Comparison of ENCODE assay signal across 8 mouse cellular contexts in the genomic region with DNA sequence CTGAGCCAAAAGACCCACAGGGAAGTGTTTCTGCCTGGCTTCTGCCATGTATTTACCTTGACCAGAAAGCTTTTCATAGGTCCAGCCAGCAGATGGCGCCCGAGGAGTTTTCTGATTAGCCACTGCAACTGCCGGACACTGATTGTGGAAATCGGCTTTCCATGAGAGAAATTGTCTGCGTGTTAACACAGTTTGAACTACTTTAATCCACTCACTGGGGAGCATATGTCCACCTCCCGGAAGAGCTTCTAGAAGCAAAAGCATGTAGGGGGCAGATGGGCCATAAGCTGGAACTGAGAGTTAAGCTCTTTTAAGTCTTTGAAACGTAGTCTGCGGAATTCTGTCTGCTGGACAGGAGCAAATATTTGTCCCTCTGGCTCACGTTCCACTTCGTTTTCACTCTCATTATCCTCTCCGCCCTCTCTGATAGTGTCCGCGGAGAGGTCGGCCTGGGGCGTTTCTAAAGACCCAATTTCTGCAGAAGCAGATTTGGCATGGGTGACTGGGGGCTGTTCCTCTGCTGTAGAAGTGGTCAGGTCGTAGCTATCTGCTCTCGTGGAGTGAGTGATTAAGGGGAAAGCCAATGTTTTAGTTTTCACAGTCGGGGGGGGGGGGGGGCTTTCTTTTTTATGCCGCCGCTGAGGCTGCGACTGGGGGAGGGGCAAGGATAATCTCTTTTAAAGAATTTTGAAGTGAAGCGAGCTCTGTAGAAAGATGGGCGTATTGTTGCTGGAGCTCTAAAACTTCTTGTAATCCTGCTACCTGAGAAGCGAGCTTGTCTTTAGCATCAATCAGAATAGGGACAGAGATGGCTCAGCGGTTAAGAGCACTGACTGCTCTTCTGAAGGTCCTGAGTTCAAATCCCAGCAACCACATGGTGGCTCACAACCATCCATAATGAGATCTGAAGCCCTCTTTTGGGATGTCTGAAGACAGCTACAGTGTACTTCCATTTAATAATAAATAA. TPM values are rescaled to one million over a fixed set of nuclear protein-coding genes. Genes with fewer than 3 reads are reported as not detected.
DNase-seq lines count a peak whose midpoint lies in the region; ATAC-seq and TF ChIP-seq lines count a peak whose summit lies in the region.

No protein-coding gene starts in this region.

- H3K4me1 ChIP-seq in brown adipose tissue, adult 24 weeks (ENCODE audit: control insufficient read depth, insufficient read depth, insufficient read length, low read length), result no peaks in the 10 kb centered on the region
- peaks cover 12% of the 10 kb centered on the region; the same call in 1 of the 2 replicates for H3K4me1 ChIP-seq in heart, embryonic 13.5 days
- H3K4me1 ChIP-seq in liver, embryonic 11.5 days (replicated peaks; ENCODE audit: control insufficient read depth, insufficient read depth, low read length), result no peaks in the 10 kb centered on the region
- no peaks in the 10 kb centered on the region for H3K4me1 ChIP-seq in neural tube, embryonic 11.5 days (ENCODE audit: control insufficient read depth, insufficient read depth, low read length)
- no peaks in the 10 kb centered on the region for H3K4me1 ChIP-seq in stomach, postnatal 0 days (replicated peaks; ENCODE audit: control insufficient read depth, insufficient read depth)

- H3K36me3 ChIP-seq in C2C12 (ENCODE audit: control insufficient read depth, insufficient read depth), result no peaks in the 10 kb centered on the region
- H3K36me3 ChIP-seq in heart, embryonic 13.5 days, result no peaks in the 10 kb centered on the region
- H3K36me3 ChIP-seq in liver, embryonic 11.5 days (ENCODE audit: control insufficient read depth, insufficient read depth, low read length), result no peaks in the 10 kb centered on the region
- no peaks in the 10 kb centered on the region for H3K36me3 ChIP-seq in neural tube, embryonic 11.5 days (ENCODE audit: control insufficient read depth, insufficient read depth, low read length)
- H3K36me3 ChIP-seq in stomach, postnatal 0 days (ENCODE audit: control insufficient read depth, insufficient read depth, low read length), result no peaks in the 10 kb centered on the region

- no peaks in the 10 kb centered on the region for H3K79me2 ChIP-seq in C2C12 (ENCODE audit: control insufficient read depth, insufficient read depth)

- peak overlapping the region; percentile 79 for H3K9ac ChIP-seq in heart, embryonic 13.5 days
- no peak overlapping the region for H3K9ac ChIP-seq in liver, embryonic 11.5 days (ENCODE audit: low read depth, low read length)
- peak overlapping the region; percentile 42 for H3K9ac ChIP-seq in neural tube, embryonic 11.5 days (ENCODE audit: low read length)
- H3K9ac ChIP-seq in stomach, postnatal 0 days (ENCODE audit: low read length), result peak overlapping the region; percentile 55

- peak; percentile 49 for DNase-seq in fibroblast of lung, adult 2 months (ENCODE audit: low read depth)
- DNase-seq in kidney, postnatal 10 days, result peak; percentile 93
- DNase-seq in liver, embryonic 11.5 days (ENCODE audit: low spot score), result peak; percentile 77
- peak; percentile 90 for DNase-seq in neural tube, embryonic 11.5 days (ENCODE audit: low spot score)
- peak; percentile 90 for DNase-seq in stomach, postnatal 0 days (ENCODE audit: low spot score)

- TF ChIP-seq EP300 in stomach, postnatal 0 days (optimal IDR thresholded peaks at IDR 0.05), result no peak

- 11% methylated on average over 25 of the region's 25 CpGs for WGBS in heart, embryonic 13.5 days
- WGBS in liver, embryonic 11.5 days, result 26% methylated on average over 25 of the region's 25 CpGs
- WGBS in neural tube, embryonic 11.5 days, result 15% methylated on average over 25 of the region's 25 CpGs
- WGBS in stomach, postnatal 0 days, result 6% methylated on average over 25 of the region's 25 CpGs

- 0 out of 2 replicates have a peak, but pooled peaks cover 3% of the 10 kb centered on the region for H3K9me3 ChIP-seq in heart, embryonic 13.5 days
- no peaks in the 10 kb centered on the region for H3K9me3 ChIP-seq in liver, embryonic 11.5 days (ENCODE audit: control insufficient read depth, low read length)
- no peaks in the 10 kb centered on the region for H3K9me3 ChIP-seq in neural tube, embryonic 11.5 days (ENCODE audit: control insufficient read depth, low read length)
- H3K9me3 ChIP-seq in stomach, postnatal 0 days (ENCODE audit: control insufficient read depth, low read length), result no peaks in the 10 kb centered on the region

- no peak overlapping the region for H3K4me3 ChIP-seq in C2C12 (ENCODE audit: insufficient read depth, poor library complexity, severe bottlenecking)
- peak overlapping the region; percentile 54 for H3K4me3 ChIP-seq in brown adipose tissue, adult 24 weeks (ENCODE audit: insufficient read depth, low read depth, low read length)
- H3K4me3 ChIP-seq in heart, embryonic 13.5 days, result peak overlapping the region; percentile 60
- peak overlapping the region; percentile 13; the same call in 1 of the 2 replicates for H3K4me3 ChIP-seq in liver, embryonic 11.5 days (ENCODE audit: low read depth, low read length)
- peak overlapping the region; percentile 20 for H3K4me3 ChIP-seq in neural tube, embryonic 11.5 days (ENCODE audit: low read depth, low read length)
- H3K4me3 ChIP-seq in stomach, postnatal 0 days (ENCODE audit: low read depth, low read length), result peak overlapping the region; percentile 43

- H3K27ac ChIP-seq in brown adipose tissue, adult 24 weeks (replicated peaks; ENCODE audit: low read depth, low read length), result no peak overlapping the region
- H3K27ac ChIP-seq in heart, embryonic 13.5 days (replicated peaks), result peak overlapping the region; percentile 71
- H3K27ac ChIP-seq in liver, embryonic 11.5 days (ENCODE audit: low read depth, low read length), result no peak overlapping the region
- no peak overlapping the region for H3K27ac ChIP-seq in neural tube, embryonic 11.5 days (ENCODE audit: low read depth, low read length)
- H3K27ac ChIP-seq in stomach, postnatal 0 days (replicated peaks), result no peak overlapping the region

- ATAC-seq in heart, embryonic 13.5 days (ENCODE audit: extremely low read depth, insufficient number of reproducible peaks, low FRiP score, low TSS enrichment), result no peak
- peak; percentile 41; the same call in 1 of the 2 replicates for ATAC-seq in liver, embryonic 11.5 days (replicated peaks; ENCODE audit: low FRiP score)
- peak; percentile 88 for ATAC-seq in neural tube, embryonic 11.5 days (ENCODE audit: insufficient read depth, low FRiP score, low TSS enrichment)
- ATAC-seq in stomach, postnatal 0 days (ENCODE audit: low FRiP score, low TSS enrichment), result peak; percentile 77

- no peaks in the 10 kb centered on the region for H3K79me3 ChIP-seq in C2C12 (ENCODE audit: low read depth)

- H3K4me2 ChIP-seq in heart, embryonic 13.5 days, result peak overlapping the region; percentile 78
- H3K4me2 ChIP-seq in liver, embryonic 11.5 days, result peak overlapping the region; percentile 53
- peak overlapping the region; percentile 61 for H3K4me2 ChIP-seq in neural tube, embryonic 11.5 days (ENCODE audit: low read depth)
- peak overlapping the region; percentile 70 for H3K4me2 ChIP-seq in stomach, postnatal 0 days (replicated peaks; ENCODE audit: low read depth)

- no peaks in the 10 kb centered on the region for H3K27me3 ChIP-seq in C2C12 (ENCODE audit: control insufficient read depth, insufficient read depth, insufficient read length)
- H3K27me3 ChIP-seq in heart, embryonic 13.5 days (replicated peaks), result no peaks in the 10 kb centered on the region
- H3K27me3 ChIP-seq in liver, embryonic 11.5 days (replicated peaks; ENCODE audit: control insufficient read depth, insufficient read depth, low read length), result no peaks in the 10 kb centered on the region
- H3K27me3 ChIP-seq in neural tube, embryonic 11.5 days (ENCODE audit: control insufficient read depth, insufficient read depth, low read length), result no peaks in the 10 kb centered on the region
- H3K27me3 ChIP-seq in stomach, postnatal 0 days (ENCODE audit: control insufficient read depth, insufficient read depth, low read length), result no peaks in the 10 kb centered on the region

- H3ac ChIP-seq in C2C12 (ENCODE audit: control insufficient read depth, insufficient read length, low read depth), result no peak overlapping the region

- peak; percentile 46 for TF ChIP-seq CTCF in C2C12 (IDR thresholded peaks at IDR 0.05; ENCODE audit: control insufficient read depth, insufficient read depth, insufficient read length)
- TF ChIP-seq CTCF in stomach, postnatal 0 days (IDR thresholded peaks at IDR 0.05; ENCODE audit: low read depth), result peak; percentile 90

TF ChIP-seq in C2C12, 6 proteins besides CTCF, POLR2A, EP300 and RAD21:
- no peak for TF ChIP-seq MAX (IDR thresholded peaks at IDR 0.05)
- no peak for TF ChIP-seq MYOD1 (IDR thresholded peaks at IDR 0.05; ENCODE audit: control insufficient read depth, insufficient read length, low read depth)
- no peak for TF ChIP-seq CEBPB (IDR thresholded peaks at IDR 0.05; ENCODE audit: low read depth)
- no peak for TF ChIP-seq FOSL1 (IDR thresholded peaks at IDR 0.05; ENCODE audit: insufficient read depth, low read length, poor library complexity, severe bottlenecking)
- no peak for TF ChIP-seq USF1 (IDR thresholded peaks at IDR 0.05; ENCODE audit: low read depth)
- TF ChIP-seq MYOG (IDR thresholded peaks at IDR 0.05; ENCODE audit: control insufficient read depth, extremely low read depth, insufficient read length), result no peak

RNA-seq across cellular contexts. Expression of a gene that starts 41.2 kb away (rescaled TPM):
- not detected for polyA plus RNA-seq in C2C12 (2012; fragmentation: generic; extraction: Trizol)
- 0.16 TPM in 1 of 2 replicates, not detected in the other for polyA plus RNA-seq in brown adipose tissue, adult 24 weeks (2012; ENCODE audit: insufficient read depth, insufficient read length, missing spikeins)
- 0.03 TPM in 1 of 2 replicates, not detected in the other for polyA plus RNA-seq in heart, embryonic 13.5 days (2015; fragmentation: Nextera tagmentation; extraction: Ambion mirVana)
- not detected in 2 replicates for polyA plus RNA-seq in liver, embryonic 11.5 days (2014; fragmentation: Nextera tagmentation; extraction: Ambion mirVana)
- polyA plus RNA-seq in neural tube, embryonic 11.5 days (2014; fragmentation: Nextera tagmentation; extraction: Ambion mirVana), result 0.08 TPM in 2 replicates
- 0.05 and 0.06 TPM in 2 replicates for polyA plus RNA-seq in stomach, postnatal 0 days (2015; fragmentation: Nextera tagmentation; extraction: Ambion mirVana)
